Mouse (Mus musculus): ENCODE results near the gene Zfp454.

GRCm38 (mm10) chr11:50930469-50931014 lies 43.1 kb upstream of the Zfp454 start:
- TF ChIP-seq CTCF (IDR thresholded peaks at IDR 0.05; ENCODE audit: low read depth) (no peak), EP300 (IDR thresholded peaks at IDR 0.05; ENCODE audit: low read depth) (no peak)

All from heart, postnatal 0 days (tissue).